Mouse (Mus musculus) embryonic fibroblast, embryonic 13.5 days (primary cell): ENCODE data around the gene Spaca4. TPM values are rescaled to one million over a fixed set of nuclear protein-coding genes. Genes with fewer than 3 reads are reported as not detected.

Experiments used
- H3K27ac ChIP-seq: 2 replicates; pipeline ENCODE4 v1.5.1; 2012; ENCODE audit warnings: low read length, control low read depth, inconsistent platforms; ENCODE audit not compliant: insufficient read depth
- H3K4me1 ChIP-seq: 2 replicates; pipeline ENCODE4 v1.6.1; 2011; ENCODE audit warnings: low read length; ENCODE audit not compliant: control insufficient read depth, insufficient read depth
- H3K4me3 ChIP-seq: 2 replicates; pipeline ENCODE4 v1.5.1; 2011; ENCODE audit warnings: mild to moderate bottlenecking, control low read depth, low read length; ENCODE audit not compliant: insufficient read depth
- CTCF ChIP-seq: IDR thresholded peaks from 2 replicates; pipeline ENCODE4 v1.5.1; 2011; ENCODE audit warnings: mild to moderate bottlenecking, control low read depth, low read length, moderate library complexity, borderline replicate concordance; ENCODE audit not compliant: insufficient read depth
- POLR2A ChIP-seq: IDR thresholded peaks from 2 replicates; pipeline ENCODE4 v1.6.1; 2011; ENCODE audit warnings: low read depth, mild to moderate bottlenecking, control low read depth, low read length, moderate library complexity
- polyA plus RNA-seq: library from polyadenylated mRNA; stranded (reverse); fragments of >200 nt; gene quantifications from 2 replicates; pipeline ENCODE4 v1.2.4, GENCODE M21; 2011; ENCODE audit warnings: low read depth; ENCODE audit not compliant: missing spikeins, insufficient read length

Gene Spaca4
- polyA plus RNA-seq, 1 experiment = not detected

DNA sequence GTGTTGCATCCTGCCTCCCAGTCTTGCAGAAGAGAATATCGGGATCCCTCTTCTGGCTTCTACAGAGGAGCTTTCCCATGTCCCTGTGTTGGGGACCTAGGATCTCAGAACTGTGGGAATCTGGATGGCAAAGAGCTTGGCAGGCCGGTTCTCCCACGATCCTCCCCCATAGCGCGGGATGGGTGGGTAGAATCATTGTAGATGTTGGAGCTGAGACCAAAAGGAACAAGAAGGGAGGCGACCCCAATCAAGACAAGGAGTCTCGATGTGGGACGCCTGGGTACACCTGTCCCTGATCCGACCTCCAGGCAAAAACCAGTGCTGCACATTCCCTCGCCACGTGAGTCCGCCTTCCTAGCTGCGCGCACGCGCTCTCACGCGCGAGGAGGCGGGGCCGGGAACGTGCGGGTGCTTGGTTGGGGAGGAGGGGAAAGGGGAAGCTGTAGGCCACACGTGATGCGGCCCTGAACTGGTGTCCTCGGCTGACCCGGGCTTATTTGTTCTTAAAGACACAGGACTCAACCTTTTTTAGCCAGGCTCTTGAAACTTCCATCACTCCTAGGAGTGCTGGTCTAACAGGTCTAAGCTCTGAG lies 18.1 kb downstream of the Spaca4 start:
- Histone ChIP-seq H3K4me3 (peak overlapping the region; percentile 15), H3K4me1 (peaks cover 8% of the 10 kb centered on the region), H3K27ac (peak overlapping the region; percentile 93)
- no peak for TF ChIP-seq CTCF
- TF ChIP-seq POLR2A = peak; percentile 61

DNA sequence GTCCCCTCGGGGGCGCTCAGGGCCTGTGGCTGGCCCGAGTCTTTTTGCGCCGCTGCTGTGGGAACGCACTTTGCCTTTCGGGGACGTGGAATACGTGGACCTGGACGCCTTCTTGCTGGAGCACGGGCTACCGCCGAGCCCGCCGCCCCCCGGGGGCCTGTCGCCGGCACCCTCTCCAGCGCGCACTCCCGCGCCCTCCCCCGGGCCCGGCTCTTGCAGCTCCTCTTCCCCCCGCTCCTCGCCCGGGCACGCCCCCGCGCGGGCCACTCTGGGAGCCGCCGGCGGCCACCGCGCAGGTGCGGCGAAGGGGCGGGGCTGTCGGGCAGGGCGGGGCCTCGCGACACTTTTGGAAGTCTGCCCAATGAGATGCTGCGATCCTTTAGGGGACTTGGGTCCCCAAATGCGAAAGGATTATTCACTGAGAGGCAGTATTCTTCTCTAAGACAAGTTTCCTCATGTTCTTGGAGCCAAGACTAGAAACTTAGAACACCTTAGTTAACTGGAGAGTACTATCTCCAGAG lies 18.8 kb downstream of the Spaca4 start:
- Histone ChIP-seq H3K4me1 (peaks cover 8% of the 10 kb centered on the region), H3K27ac (peak overlapping the region; percentile 93), H3K4me3 (peak overlapping the region; percentile 61)
- TF ChIP-seq POLR2A (peak; percentile 20), CTCF (no peak)

DNA sequence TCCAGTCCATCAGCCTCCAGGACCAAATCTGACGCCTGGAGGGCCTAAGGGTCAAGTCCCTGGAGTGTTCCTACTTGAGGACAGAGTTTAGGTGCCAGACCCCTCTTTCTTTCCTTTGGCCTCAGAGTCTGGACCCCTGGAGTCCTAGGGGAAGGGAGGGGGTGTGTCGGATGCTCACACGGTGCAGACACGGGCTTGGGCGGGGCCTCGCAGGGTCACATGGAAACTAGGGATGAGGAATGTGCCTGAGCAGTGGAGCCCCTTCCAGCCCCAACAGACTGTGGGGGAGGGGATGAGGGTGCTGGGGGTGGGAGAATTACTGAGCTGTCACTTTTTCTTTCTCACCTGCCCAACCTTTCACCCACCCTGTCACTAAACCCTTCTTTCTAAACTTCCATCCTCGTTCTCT lies 19.7 kb downstream of the Spaca4 start:
- peak overlapping the region; percentile 70 for H3K27ac ChIP-seq
- no peak for TF ChIP-seq CTCF
- TF ChIP-seq POLR2A = peak; percentile 44
- peak overlapping the region; percentile 61 for H3K4me3 ChIP-seq
- H3K4me1 ChIP-seq = peaks cover 8% of the 10 kb centered on the region

DNA sequence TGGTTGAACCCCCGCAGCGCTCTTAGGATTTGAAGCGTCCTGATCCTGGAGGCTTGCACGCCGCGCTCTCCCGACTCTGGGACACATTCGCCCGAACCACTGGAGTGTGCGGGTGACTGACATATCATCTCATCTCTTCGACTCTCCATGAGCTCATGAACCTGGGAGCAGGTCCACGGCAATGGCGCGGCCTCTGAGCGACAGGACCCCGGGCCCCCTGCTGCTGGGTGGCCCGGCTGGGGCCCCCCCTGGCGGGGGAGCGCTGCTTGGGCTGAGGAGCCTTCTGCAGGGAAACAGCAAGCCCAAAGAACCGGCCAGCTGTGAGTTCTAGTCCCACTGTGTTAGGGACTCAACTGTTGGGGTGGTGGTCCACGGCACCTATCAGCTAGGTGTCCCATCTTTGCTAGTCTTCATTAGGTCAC lies 20.2 kb downstream of the Spaca4 start:
- H3K27ac ChIP-seq = peak overlapping the region; percentile 68
- peaks cover 9% of the 10 kb centered on the region for H3K4me1 ChIP-seq
- peak overlapping the region; percentile 61 for H3K4me3 ChIP-seq
- TF ChIP-seq CTCF = no peak

DNA sequence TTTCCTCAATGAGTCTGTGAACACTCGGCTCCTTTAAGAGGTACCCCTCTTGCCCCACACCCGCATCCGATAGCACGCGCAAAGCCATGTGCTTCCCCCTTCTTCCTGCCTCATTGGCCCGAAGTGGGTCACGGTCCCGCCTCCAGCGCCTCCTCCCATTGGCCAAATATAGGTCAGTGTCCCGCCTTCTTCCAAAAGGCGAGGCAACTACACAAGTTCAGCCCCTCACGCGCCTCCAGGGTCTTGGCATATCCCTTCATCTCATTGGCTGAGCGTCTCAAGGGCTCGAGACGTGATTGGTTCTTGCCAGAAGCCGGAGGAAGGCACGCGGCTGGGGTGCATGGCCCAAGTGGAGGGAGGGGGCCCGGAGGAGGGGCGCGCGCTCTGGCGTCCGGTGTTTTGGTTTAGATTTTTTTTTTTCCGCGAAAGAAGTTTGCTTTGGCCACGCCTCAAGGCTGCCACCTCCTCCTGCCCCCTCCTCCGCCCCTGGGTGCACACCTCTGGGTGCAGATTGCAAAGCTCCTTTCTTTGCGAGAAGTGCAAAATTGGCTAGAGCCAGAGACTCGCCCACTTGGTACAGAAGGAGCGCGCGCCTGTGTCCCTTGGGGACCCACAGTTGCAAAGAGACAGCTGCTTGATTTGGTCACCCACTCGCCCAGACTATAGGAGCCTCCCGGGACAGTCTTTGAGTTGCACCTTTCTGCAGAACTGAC lies 20.7 kb downstream of the Spaca4 start, which contains the start of gene Dbp:
Gene Dbp (plus strand): TSS at position 359 of the 713 bp plus-strand sequence.
- Histone ChIP-seq H3K4me3 (peak within 1 kb of the TSS; percentile 61), H3K27ac (peak within 1 kb of the TSS; percentile 68), H3K4me1 (peaks cover 11% of the 10 kb centered on the region)
- TF ChIP-seq CTCF = no peak

DNA sequence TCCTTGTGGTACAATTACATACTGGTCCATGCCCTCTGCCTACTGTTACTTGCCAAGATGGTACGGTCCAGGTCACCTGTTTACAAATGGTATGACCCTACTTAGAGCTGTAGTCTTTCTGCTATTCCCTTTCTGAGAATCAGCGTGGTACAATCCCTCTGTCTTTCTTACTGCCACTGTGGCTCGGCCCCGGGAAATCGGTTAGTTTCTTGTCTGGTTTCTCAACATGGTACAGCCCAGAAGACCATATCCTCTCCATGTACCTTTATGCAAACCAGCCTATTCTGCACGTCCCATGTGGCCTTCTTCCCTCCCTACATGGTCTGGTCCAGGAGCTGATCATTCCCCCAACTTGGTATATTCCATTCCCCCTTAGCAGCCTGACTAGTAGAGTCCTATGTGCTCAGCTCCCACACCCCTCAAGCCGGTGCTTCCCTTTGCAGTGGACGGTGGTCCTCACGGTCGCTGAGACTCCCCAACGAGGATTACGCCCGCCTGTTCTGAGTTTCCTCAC lies 21.5 kb downstream of the Spaca4 start:
- TF ChIP-seq CTCF (no peak), POLR2A (peak; percentile 69)
- H3K4me3 ChIP-seq = peak overlapping the region; percentile 30
- H3K27ac ChIP-seq = no peak overlapping the region; the same call in 1 of the 2 replicates
- H3K4me1 ChIP-seq = peaks cover 11% of the 10 kb centered on the region

DNA sequence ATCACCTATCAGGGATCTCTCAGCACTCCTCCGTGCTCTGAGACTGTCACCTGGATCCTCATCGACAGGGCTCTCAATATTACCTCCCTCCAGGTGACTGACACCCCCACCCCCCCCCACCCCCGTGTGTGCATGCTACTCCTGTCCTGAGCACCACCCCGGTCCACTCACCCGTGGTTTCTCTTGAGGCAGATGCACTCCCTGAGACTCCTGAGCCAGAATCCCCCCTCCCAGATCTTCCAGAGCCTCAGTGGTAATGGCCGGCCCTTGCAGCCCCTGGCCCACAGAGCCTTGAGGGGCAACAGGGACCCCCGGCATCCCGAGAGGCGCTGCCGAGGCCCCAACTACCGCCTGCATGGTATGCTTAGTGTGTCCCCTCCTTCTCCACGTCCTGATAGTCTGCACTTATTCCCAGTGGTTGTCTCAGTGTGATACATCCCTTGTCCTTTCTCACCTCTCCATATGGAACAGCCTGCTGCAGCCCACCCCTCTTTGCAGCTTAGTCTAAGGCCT lies 22.0 kb downstream of the Spaca4 start:
- no peak overlapping the region for H3K27ac ChIP-seq
- TF ChIP-seq POLR2A = no peak
- no peak for TF ChIP-seq CTCF
- no peak overlapping the region for H3K4me3 ChIP-seq
- peaks cover 11% of the 10 kb centered on the region for H3K4me1 ChIP-seq

DNA sequence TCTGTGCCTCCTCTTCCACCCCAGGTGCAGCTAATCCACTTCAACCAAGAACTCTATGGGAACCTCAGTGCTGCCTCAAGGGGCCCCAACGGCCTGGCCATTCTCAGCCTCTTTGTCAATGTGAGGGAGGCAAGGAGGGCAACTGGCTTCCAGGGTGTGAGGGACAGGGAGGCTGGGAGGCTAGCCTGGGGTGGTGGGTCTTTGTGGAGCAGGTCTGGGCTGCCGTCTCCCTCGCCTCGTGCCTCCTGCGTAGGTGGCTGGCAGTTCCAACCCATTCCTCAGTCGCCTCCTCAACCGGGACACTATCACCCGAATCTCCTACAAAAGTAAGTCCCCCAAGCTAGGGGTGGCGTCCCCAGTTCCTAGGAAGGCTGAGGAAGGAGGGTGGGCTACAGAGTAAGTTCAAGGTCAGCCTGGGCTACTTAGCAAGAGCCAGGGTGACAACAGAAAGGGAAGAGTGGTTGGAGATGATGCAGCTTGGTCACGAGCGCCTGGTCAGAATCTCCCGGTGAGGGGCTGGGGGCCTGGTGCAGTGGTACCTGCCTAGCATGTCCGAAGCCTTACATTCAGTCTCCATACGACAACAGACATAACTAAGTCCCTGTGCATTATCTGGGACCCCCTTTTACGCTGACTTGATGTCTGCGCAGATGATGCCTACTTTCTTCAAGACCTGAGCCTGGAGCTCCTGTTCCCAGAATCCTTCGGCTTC lies 22.6 kb downstream of the Spaca4 start:
- Histone ChIP-seq H3K4me1 (peaks cover 8% of the 10 kb centered on the region), H3K27ac (no peak overlapping the region), H3K4me3 (no peak overlapping the region)
- TF ChIP-seq CTCF (no peak), POLR2A (no peak)

DNA sequence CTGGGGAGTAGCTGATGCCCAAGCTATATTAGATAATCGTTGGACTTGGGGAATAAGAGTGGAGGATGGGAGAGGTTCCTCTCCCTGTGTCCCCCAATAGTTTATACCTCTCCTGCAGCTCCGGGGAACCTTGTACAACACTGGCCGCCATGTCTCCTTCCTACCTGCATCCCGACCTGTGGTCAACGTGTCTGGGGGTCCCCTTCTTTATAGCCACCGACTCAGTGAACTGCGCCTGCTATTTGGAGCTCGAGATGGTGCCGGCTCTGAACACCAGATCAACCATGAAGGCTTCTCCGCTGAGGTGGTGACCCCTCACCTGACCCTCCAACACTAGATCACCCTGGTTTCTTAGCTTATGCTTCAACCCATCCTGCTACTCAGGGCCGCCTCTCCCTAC lies 23.3 kb downstream of the Spaca4 start:
- peaks cover 5% of the 10 kb centered on the region; the same call in 1 of the 2 replicates for H3K4me1 ChIP-seq
- TF ChIP-seq CTCF = no peak
- TF ChIP-seq POLR2A = no peak
- H3K27ac ChIP-seq = no peak overlapping the region
- no peak overlapping the region for H3K4me3 ChIP-seq

DNA sequence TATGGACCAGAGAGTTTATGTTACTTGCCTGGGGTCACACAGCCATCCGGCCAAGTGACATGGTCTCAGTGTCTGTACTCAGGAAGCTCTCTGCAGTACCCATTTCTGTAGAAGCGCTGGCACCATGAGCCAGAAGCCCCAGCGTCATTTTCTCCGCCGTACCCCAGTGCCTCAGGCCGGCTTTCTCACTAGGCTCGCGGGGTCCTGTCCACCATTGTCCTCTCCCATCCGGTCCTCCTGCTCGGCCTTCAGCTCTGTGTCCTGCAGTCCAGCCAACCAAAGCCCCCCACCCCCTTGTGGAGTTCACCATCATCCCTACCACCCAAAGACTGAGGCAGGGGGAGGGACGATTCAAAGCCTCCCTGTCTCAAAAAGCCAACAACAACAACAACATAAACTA lies 24.0 kb downstream of the Spaca4 start:
- H3K4me1 ChIP-seq = peaks cover 4% of the 10 kb centered on the region; the same call in 1 of the 2 replicates
- H3K27ac ChIP-seq = no peak overlapping the region
- no peak overlapping the region for H3K4me3 ChIP-seq
- TF ChIP-seq POLR2A = no peak
- no peak for TF ChIP-seq CTCF
